Mouse (Mus musculus) heart, adult 2 months (tissue): ENCODE data around the gene Kcnmb1. TPM values are rescaled to one million over a fixed set of nuclear protein-coding genes. Genes with fewer than 3 reads are reported as not detected.

Source experiments
- DNase-seq, 2 experiments: peaks; one replicate each; pipeline ENCODE4 v3.0.0; 2021
- H3K27ac ChIP-seq: fragments of 200-600 bp; 2 replicates; pipeline ENCODE4 v1.8.1; 2022
- H3K27me3 ChIP-seq: fragments of 200-500 bp; 2 replicates; pipeline ENCODE4 v1.6.1; 2012; ENCODE audit warnings: mild to moderate bottlenecking, low read length, inconsistent platforms, mixed read lengths; ENCODE audit not compliant: control insufficient read depth, insufficient read depth
- H3K36me3 ChIP-seq: fragments of 200-500 bp; 2 replicates; pipeline ENCODE4 v1.6.1; 2012; ENCODE audit warnings: low read length, inconsistent platforms; ENCODE audit not compliant: control insufficient read depth, insufficient read depth
- H3K4me1 ChIP-seq: fragments of 200-500 bp; 2 replicates; pipeline ENCODE4 v1.6.1; 2011; ENCODE audit warnings: low read length; ENCODE audit not compliant: control insufficient read depth, insufficient read depth
- H3K4me3 ChIP-seq: fragments of 200-600 bp; 2 replicates; pipeline ENCODE4 v1.8.1; 2022
- H3K79me2 ChIP-seq: fragments of 200-500 bp; replicated peaks from 2 replicates; pipeline ENCODE4 v1.6.1; 2012; ENCODE audit warnings: mild to moderate bottlenecking, inconsistent platforms, low read length, moderate library complexity, mixed read lengths; ENCODE audit not compliant: control insufficient read depth, insufficient read depth
- H3K9ac ChIP-seq: fragments of 200-500 bp; 2 replicates; pipeline ENCODE4 v1.6.1; 2012; ENCODE audit warnings: low read depth, mild to moderate bottlenecking, control low read depth, inconsistent platforms, low read length, mixed read lengths
- CTCF ChIP-seq: fragments of 200-600 bp; IDR thresholded peaks from 2 replicates; pipeline ENCODE4 v1.8.1; 2022; ENCODE audit warnings: antibody characterized with exemption, mild to moderate bottlenecking, moderate library complexity
- EP300 ChIP-seq: fragments of 200-500 bp; IDR thresholded peaks from 2 replicates; pipeline ENCODE4 v1.6.1; 2011; ENCODE audit warnings: low read depth, low read length, control low read depth; ENCODE audit not compliant: insufficient read depth
- POLR2A ChIP-seq: fragments of 200-500 bp; IDR thresholded peaks from 2 replicates; pipeline ENCODE4 v1.6.1; 2011; ENCODE audit warnings: mild to moderate bottlenecking, low read depth, low read length, control low read depth; ENCODE audit not compliant: insufficient read depth
- whole genome bisulfite sequencing: fragments of 180-500 bp; shearing (Covaris S2); methylation state at CpG from one replicate; pipeline ENCODE4 v1.1.7; 2018; 5-methylcytosine and 5-hydroxymethylcytosine counted together
- intact Hi-C: fragments of 180-260 bp; cut with DNase I; formaldehyde crosslinking; loops from one replicate; pipeline ENCODE4 v1.15.1; 2025
- polyA plus RNA-seq: library from polyadenylated mRNA; depleted of rRNA; stranded (reverse); fragments of >200 nt; gene quantifications from 2 replicates; pipeline ENCODE4 v1.2.3, GENCODE M21; 2012
- total RNA-seq, 2 experiments: library from RNA; stranded (reverse); gene quantifications; 2 replicates each; pipeline ENCODE4 v1.2.3; 2021

The Kcnmb1 gene
- total and polyA plus RNA-seq, 3 experiments, result 1.0 to 2.1 (median 1.1) TPM

- Histone ChIP-seq H3K36me3 (no peaks in the 10 kb centered on the region), H3K4me3 (no peak overlapping the region), H3K27ac (no peak overlapping the region), H3K79me2 (no peaks in the 10 kb centered on the region), H3K27me3 (no peaks in the 10 kb centered on the region), H3K4me1 (peaks cover 6% of the 10 kb centered on the region), H3K9ac (no peak overlapping the region)
- peak in 1 of 2 experiments; percentile 45 for DNase-seq
- TF ChIP-seq CTCF, result no peak
- TF ChIP-seq EP300, result no peak
- TF ChIP-seq POLR2A, result no peak
- 59% methylated on average over 11 of the region's 11 CpGs for WGBS
- intact Hi-C loops, result no loop called here
Measured at GRCm38 (mm10) chr11:34008214-34008613, 45.4 kb downstream of the Kcnmb1 start.

- H3K27me3 ChIP-seq, result no peaks in the 10 kb centered on the region
- 41% methylated on average over 9 of the region's 9 CpGs for WGBS
- peaks cover 6% of the 10 kb centered on the region for H3K4me1 ChIP-seq
- no peak overlapping the region for H3K9ac ChIP-seq
- no peak overlapping the region for H3K4me3 ChIP-seq
- peak; percentile 78 for TF ChIP-seq CTCF
- TF ChIP-seq EP300, result 0 out of 2 replicates have a peak, but pooled peaks have one; percentile 32
- TF ChIP-seq POLR2A, result no peak
- intact Hi-C loops, result no loop called here
- H3K79me2 ChIP-seq, result no peaks in the 10 kb centered on the region
- H3K36me3 ChIP-seq, result no peaks in the 10 kb centered on the region
- H3K27ac ChIP-seq, result no peak overlapping the region
- DNase-seq, result peak; percentile 36 to 37
Measured at GRCm38 (mm10) chr11:34008702-34009101, 45.9 kb downstream of the Kcnmb1 start.

GRCm38 (mm10) chr11:34009316-34010087 lies 46.7 kb downstream of the Kcnmb1 start:
- peak in 1 of 2 experiments; percentile 25 for DNase-seq
- Histone ChIP-seq H3K36me3 (no peaks in the 10 kb centered on the region), H3K79me2 (no peaks in the 10 kb centered on the region), H3K4me3 (no peak overlapping the region), H3K27ac (no peak overlapping the region), H3K27me3 (no peaks in the 10 kb centered on the region), H3K4me1 (peaks cover 6% of the 10 kb centered on the region), H3K9ac (no peak overlapping the region)
- WGBS, result 72% methylated on average over 11 of the region's 12 CpGs
- intact Hi-C loops, result loop anchor here (5.0 kb wide), 1 partner anchor 108 kb away; no protein-coding TSS in a partner anchor
- TF ChIP-seq POLR2A (no peak), CTCF (no peak), EP300 (no peak)

GRCm38 (mm10) chr11:34010133-34010858 lies 47.5 kb downstream of the Kcnmb1 start:
- no peaks in the 10 kb centered on the region for H3K27me3 ChIP-seq
- peak overlapping the region; percentile 23; the same call in 1 of the 2 replicates for H3K27ac ChIP-seq
- TF ChIP-seq POLR2A (no peak), CTCF (no peak), EP300 (no peak)
- WGBS, result 53% methylated on average over 7 of the region's 7 CpGs
- peak in 1 of 2 experiments; percentile 29 for DNase-seq
- H3K9ac ChIP-seq, result no peak overlapping the region
- H3K4me3 ChIP-seq, result no peak overlapping the region
- no peaks in the 10 kb centered on the region for H3K79me2 ChIP-seq
- no peaks in the 10 kb centered on the region for H3K36me3 ChIP-seq
- intact Hi-C loops, result loop anchor here (5.0 kb wide), 1 partner anchor 107 kb away; no protein-coding TSS in a partner anchor
- H3K4me1 ChIP-seq, result peaks cover 6% of the 10 kb centered on the region

- H3K27me3 ChIP-seq, result no peaks in the 10 kb centered on the region
- H3K9ac ChIP-seq, result no peak overlapping the region
- no peaks in the 10 kb centered on the region for H3K36me3 ChIP-seq
- no peak overlapping the region for H3K4me3 ChIP-seq
- peak overlapping the region; percentile 23; the same call in 1 of the 2 replicates for H3K27ac ChIP-seq
- intact Hi-C loops, result loop anchor here (5.0 kb wide), 1 partner anchor 106 kb away; no protein-coding TSS in a partner anchor
- peak; percentile 39 to 68 for DNase-seq
- 33% methylated on average over 4 of the region's 4 CpGs for WGBS
- no peaks in the 10 kb centered on the region for H3K79me2 ChIP-seq
- TF ChIP-seq POLR2A (no peak), EP300 (0 out of 2 replicates have a peak, but pooled peaks have one; percentile 26)
- peaks cover 6% of the 10 kb centered on the region for H3K4me1 ChIP-seq
Measured at GRCm38 (mm10) chr11:34010859-34011172, 48.0 kb downstream of the Kcnmb1 start.
